Mouse (Mus musculus): ENCODE measurements around the gene Lrmda. TPM values are rescaled to one million over a fixed set of nuclear protein-coding genes. Genes with fewer than 3 reads are reported as not detected.

Lrmda gene
- polyA plus RNA-seq, 1 experiment = 0.51 TPM

DNA sequence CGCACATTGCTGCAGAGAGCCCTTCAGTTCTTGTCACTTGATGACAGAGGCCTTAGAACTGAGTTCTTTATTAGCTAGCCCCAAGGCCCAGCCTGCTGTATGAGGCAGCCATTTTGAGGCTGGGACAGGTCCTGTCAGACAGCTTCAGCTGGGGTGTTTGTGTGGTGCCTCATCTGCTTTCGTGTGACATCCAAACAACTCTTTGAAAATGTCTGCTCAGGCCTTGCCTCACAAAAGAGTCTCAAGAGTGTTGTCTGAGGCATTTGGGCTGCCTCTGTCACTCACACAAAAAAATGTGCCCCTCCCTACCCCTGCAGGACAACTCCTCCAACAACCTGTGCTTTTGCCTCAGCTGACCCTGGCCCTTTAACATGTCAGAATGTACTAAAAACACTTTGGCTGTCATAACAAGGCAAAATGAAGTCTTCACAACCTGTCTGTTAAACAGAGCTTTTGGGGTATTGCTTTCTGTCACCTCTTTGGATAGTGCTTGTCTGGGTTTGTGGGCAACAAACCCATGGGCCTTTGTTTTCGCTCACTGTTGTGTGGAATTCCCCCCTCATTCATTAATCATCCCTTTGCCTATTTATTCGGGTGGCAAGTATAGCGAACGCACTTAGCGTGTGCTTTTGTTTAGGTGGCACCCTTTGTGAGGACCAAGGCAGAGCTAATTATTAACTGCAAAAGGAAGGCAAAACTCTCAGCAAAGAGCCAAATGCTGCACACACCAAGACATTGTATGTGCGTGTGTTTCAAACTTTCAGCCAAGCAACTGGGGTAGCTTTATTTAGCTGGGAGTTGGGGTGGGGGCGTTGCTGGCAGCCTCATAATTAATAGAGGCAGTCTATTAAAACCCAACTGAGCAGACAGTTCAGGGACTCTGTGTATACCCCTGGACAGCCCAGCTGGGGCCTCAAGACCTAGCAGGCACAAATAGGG lies 660.5 kb downstream of the Lrmda start:
- no peaks in the 10 kb centered on the region for H3K36me3 ChIP-seq (ENCODE audit: control insufficient read depth, insufficient read depth, low read length)
- no peak overlapping the region for H3K4me3 ChIP-seq (ENCODE audit: control insufficient read depth, insufficient read depth, low read length)
- DNase-seq = no peak
- WGBS = 97% methylated on average over 9 of the region's 9 CpGs
- H3K27ac ChIP-seq (ENCODE audit: control insufficient read depth, insufficient read depth, low read length) = no peak overlapping the region
- no peaks in the 10 kb centered on the region for H3K4me1 ChIP-seq (replicated peaks; ENCODE audit: control insufficient read depth, insufficient read depth, low read length)
- H3K27me3 ChIP-seq (ENCODE audit: control insufficient read depth, insufficient read depth, low read length) = no peaks in the 10 kb centered on the region
- TF ChIP-seq POLR2A (IDR thresholded peaks at IDR 0.05; ENCODE audit: control insufficient read depth, extremely low read depth, insufficient read depth, low read length, poor library complexity) = no peak
- no peak for TF ChIP-seq CTCF (IDR thresholded peaks at IDR 0.05; ENCODE audit: borderline replicate concordance, control insufficient read depth, extremely low read depth, insufficient read depth, low read length, poor library complexity)

DNA sequence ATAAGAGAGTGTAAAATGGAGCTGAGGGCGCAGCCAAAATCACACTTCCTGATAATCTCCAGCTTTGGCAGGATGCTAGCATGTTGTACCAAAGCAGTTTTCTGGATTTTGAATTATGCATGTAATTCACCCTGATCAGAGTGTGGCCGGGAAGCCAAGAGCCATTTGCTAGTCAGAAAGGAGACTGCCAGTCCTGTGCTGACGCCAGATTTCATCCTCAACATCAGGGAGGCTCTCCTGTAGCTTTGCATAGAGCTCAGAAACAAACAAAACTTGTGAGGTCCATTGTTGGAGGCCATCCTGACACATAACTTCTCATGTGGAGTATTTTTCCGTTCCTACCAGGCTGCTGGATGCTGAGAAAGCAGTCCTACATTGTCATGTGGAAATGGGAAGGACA lies 667.4 kb downstream of the Lrmda start:
- Histone ChIP-seq H3K27ac (ENCODE audit: control insufficient read depth, insufficient read depth, low read length) (no peak overlapping the region), H3K27me3 (ENCODE audit: control insufficient read depth, insufficient read depth, low read length) (no peaks in the 10 kb centered on the region), H3K36me3 (ENCODE audit: control insufficient read depth, insufficient read depth, low read length) (no peaks in the 10 kb centered on the region), H3K4me3 (ENCODE audit: control insufficient read depth, insufficient read depth, low read length) (no peak overlapping the region), H3K4me1 (replicated peaks; ENCODE audit: control insufficient read depth, insufficient read depth, low read length) (no peaks in the 10 kb centered on the region)
- 88% methylated on average over 4 of the region's 4 CpGs for WGBS
- no peak for DNase-seq
- TF ChIP-seq CTCF (IDR thresholded peaks at IDR 0.05; ENCODE audit: borderline replicate concordance, control insufficient read depth, extremely low read depth, insufficient read depth, low read length, poor library complexity) (no peak), POLR2A (IDR thresholded peaks at IDR 0.05; ENCODE audit: control insufficient read depth, extremely low read depth, insufficient read depth, low read length, poor library complexity) (no peak)

DNA sequence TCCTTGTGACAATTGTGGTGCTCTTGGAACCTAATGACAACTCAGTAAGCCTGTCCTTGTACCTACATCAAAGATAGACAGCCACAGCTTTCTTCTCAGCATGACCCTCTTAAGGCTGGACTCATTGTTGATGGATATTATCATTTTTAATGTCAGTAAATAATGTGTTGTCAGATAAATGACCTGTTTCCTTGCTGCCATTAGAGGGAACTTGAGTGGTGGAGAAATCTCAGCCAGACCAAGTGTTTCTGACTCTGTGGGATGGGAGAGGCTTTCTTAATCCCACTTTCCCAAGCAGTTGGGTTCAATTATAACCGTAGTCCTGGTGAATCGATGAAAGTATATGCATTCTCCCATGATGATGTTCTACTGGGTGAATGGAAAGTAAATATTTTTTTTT lies 668.9 kb downstream of the Lrmda start:
- no peak for DNase-seq
- Histone ChIP-seq H3K27me3 (ENCODE audit: control insufficient read depth, insufficient read depth, low read length) (no peaks in the 10 kb centered on the region), H3K4me3 (ENCODE audit: control insufficient read depth, insufficient read depth, low read length) (no peak overlapping the region), H3K36me3 (ENCODE audit: control insufficient read depth, insufficient read depth, low read length) (no peaks in the 10 kb centered on the region), H3K4me1 (replicated peaks; ENCODE audit: control insufficient read depth, insufficient read depth, low read length) (no peaks in the 10 kb centered on the region), H3K27ac (ENCODE audit: control insufficient read depth, insufficient read depth, low read length) (no peak overlapping the region)
- TF ChIP-seq CTCF (IDR thresholded peaks at IDR 0.05; ENCODE audit: borderline replicate concordance, control insufficient read depth, extremely low read depth, insufficient read depth, low read length, poor library complexity) (no peak), POLR2A (IDR thresholded peaks at IDR 0.05; ENCODE audit: control insufficient read depth, extremely low read depth, insufficient read depth, low read length, poor library complexity) (no peak)
- WGBS = 97% methylated on average over 2 of the region's 2 CpGs

DNA sequence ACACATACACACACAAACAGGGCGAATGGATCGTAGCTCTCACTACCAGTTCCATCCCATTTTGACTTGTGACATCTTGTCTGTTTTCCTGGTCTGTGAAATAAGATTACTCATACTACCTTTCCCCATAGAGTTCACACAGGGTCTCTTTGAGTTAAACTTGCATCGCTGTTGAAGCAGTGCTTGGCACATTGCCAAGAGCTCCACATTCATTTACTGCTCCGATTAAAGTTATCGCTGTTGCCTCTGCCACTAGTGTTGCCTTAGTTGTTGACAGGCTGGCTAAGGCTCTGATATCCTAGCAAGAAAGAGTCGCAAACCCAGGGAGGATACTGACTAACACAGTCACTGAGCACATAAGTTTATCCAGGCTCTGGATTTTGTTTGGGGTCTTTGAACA lies 675.9 kb downstream of the Lrmda start:
- DNase-seq = no peak
- Histone ChIP-seq H3K4me1 (replicated peaks; ENCODE audit: control insufficient read depth, insufficient read depth, low read length) (no peaks in the 10 kb centered on the region), H3K36me3 (ENCODE audit: control insufficient read depth, insufficient read depth, low read length) (no peaks in the 10 kb centered on the region), H3K4me3 (ENCODE audit: control insufficient read depth, insufficient read depth, low read length) (no peak overlapping the region), H3K27me3 (ENCODE audit: control insufficient read depth, insufficient read depth, low read length) (no peaks in the 10 kb centered on the region), H3K27ac (ENCODE audit: control insufficient read depth, insufficient read depth, low read length) (no peak overlapping the region)
- TF ChIP-seq CTCF (IDR thresholded peaks at IDR 0.05; ENCODE audit: borderline replicate concordance, control insufficient read depth, extremely low read depth, insufficient read depth, low read length, poor library complexity) = no peak
- no peak for TF ChIP-seq POLR2A (IDR thresholded peaks at IDR 0.05; ENCODE audit: control insufficient read depth, extremely low read depth, insufficient read depth, low read length, poor library complexity)
- 90% methylated on average over 6 of the region's 6 CpGs for WGBS

DNA sequence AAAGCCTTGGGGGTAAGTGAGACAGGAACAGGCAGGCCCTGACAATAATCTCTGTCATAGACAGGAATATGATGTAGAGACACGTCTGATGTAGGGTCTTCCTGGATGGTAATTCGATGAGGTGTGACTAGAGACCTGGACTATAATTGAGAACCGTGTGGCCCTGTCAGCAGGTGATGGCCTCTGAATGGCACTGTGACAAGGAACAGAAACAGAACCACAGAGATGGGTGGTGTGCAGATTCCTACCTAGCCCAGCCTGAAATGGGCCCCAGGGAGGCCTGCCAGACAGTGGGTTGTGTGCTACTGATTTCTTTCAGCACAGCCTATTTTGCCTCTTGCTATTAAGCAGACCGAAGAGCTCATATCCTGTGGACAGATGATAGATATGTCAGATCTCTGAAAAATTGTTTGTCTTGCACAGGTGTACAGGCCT lies 676.4 kb downstream of the Lrmda start:
- TF ChIP-seq POLR2A (IDR thresholded peaks at IDR 0.05; ENCODE audit: control insufficient read depth, extremely low read depth, insufficient read depth, low read length, poor library complexity) (no peak), CTCF (IDR thresholded peaks at IDR 0.05; ENCODE audit: borderline replicate concordance, control insufficient read depth, extremely low read depth, insufficient read depth, low read length, poor library complexity) (no peak)
- 97% methylated on average over 4 of the region's 4 CpGs for WGBS
- H3K36me3 ChIP-seq (ENCODE audit: control insufficient read depth, insufficient read depth, low read length) = no peaks in the 10 kb centered on the region
- H3K4me1 ChIP-seq (replicated peaks; ENCODE audit: control insufficient read depth, insufficient read depth, low read length) = no peaks in the 10 kb centered on the region
- H3K27ac ChIP-seq (ENCODE audit: control insufficient read depth, insufficient read depth, low read length) = no peak overlapping the region
- no peak for DNase-seq
- no peaks in the 10 kb centered on the region for H3K27me3 ChIP-seq (ENCODE audit: control insufficient read depth, insufficient read depth, low read length)
- no peak overlapping the region for H3K4me3 ChIP-seq (ENCODE audit: control insufficient read depth, insufficient read depth, low read length)

DNA sequence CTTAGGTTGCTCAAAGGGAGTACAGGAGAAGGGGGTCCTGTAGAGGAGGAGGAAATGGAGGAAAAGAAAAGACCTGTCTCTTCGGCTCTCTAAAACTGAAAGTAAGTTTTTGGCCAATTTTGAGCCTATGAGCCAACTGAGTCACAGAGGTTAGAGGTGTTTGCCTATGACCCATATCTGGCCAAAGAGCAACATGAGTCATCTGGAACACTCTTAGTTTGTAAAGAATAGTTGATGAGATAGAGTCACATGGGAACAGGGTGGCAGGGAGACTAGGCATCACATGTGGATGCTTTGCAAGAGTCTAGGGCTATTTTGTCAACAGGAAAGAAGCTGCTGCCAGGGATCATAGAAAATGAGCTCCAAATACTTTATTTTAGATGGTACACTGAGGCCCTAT lies 680.7 kb downstream of the Lrmda start:
- DNase-seq = no peak
- no peaks in the 10 kb centered on the region for H3K36me3 ChIP-seq (ENCODE audit: control insufficient read depth, insufficient read depth, low read length)
- H3K4me3 ChIP-seq (ENCODE audit: control insufficient read depth, insufficient read depth, low read length) = no peak overlapping the region
- no peaks in the 10 kb centered on the region for H3K27me3 ChIP-seq (ENCODE audit: control insufficient read depth, insufficient read depth, low read length)
- TF ChIP-seq POLR2A (IDR thresholded peaks at IDR 0.05; ENCODE audit: control insufficient read depth, extremely low read depth, insufficient read depth, low read length, poor library complexity) (no peak), CTCF (IDR thresholded peaks at IDR 0.05; ENCODE audit: borderline replicate concordance, control insufficient read depth, extremely low read depth, insufficient read depth, low read length, poor library complexity) (no peak)
- H3K27ac ChIP-seq (ENCODE audit: control insufficient read depth, insufficient read depth, low read length) = no peak overlapping the region
- H3K4me1 ChIP-seq (replicated peaks; ENCODE audit: control insufficient read depth, insufficient read depth, low read length) = no peaks in the 10 kb centered on the region
- WGBS = 82% methylated on average over 1 of the region's 1 CpGs
